Mouse (Mus musculus) kidney, postnatal 0 days (tissue): Measurements from ENCODE around the gene Olfr1394. TPM values are rescaled to one million over a fixed set of nuclear protein-coding genes. Genes with fewer than 3 reads are reported as not detected.

ENCODE experiments used
- ATAC-seq: fragments of 200-750 bp; cut with Nextera tagmentation; replicated peaks from 2 replicates; pipeline ENCODE4 v1.8.0; 2017; ENCODE audit warnings: low read depth, moderate number of reproducible peaks, moderate TSS enrichment, moderate library complexity; ENCODE audit not compliant: low FRiP score
- DNase-seq: peaks from one replicate; pipeline ENCODE4 v3.0.0-alpha.2; 2016; ENCODE audit warnings: low spot score
- H3K27ac ChIP-seq: fragments of 300-500 bp; sonication (generic); 2 replicates; pipeline ENCODE4 v1.5.1; 2014; ENCODE audit warnings: mild to moderate bottlenecking
- H3K27me3 ChIP-seq: fragments of 300-500 bp; sonication (generic); 2 replicates; pipeline ENCODE4 v1.6.1; 2014; ENCODE audit warnings: low read length, mixed read lengths; ENCODE audit not compliant: insufficient read depth
- H3K36me3 ChIP-seq: fragments of 300-500 bp; sonication (generic); 2 replicates; pipeline ENCODE4 v1.6.1; 2014; ENCODE audit warnings: low read length, mixed read lengths; ENCODE audit not compliant: insufficient read depth
- H3K4me1 ChIP-seq: fragments of 300-500 bp; sonication (generic); replicated peaks from 2 replicates; pipeline ENCODE4 v1.6.1; 2014; ENCODE audit warnings: antibody characterized with exemption, low read length, mixed read lengths; ENCODE audit not compliant: insufficient read depth
- H3K4me2 ChIP-seq: fragments of 300-500 bp; sonication (generic); 2 replicates; pipeline ENCODE4 v1.6.1; 2014; ENCODE audit warnings: mild to moderate bottlenecking, low read length, moderate library complexity, mixed read lengths
- H3K4me3 ChIP-seq: fragments of 300-500 bp; sonication (generic); replicated peaks from 2 replicates; pipeline ENCODE4 v1.5.1; 2014; ENCODE audit warnings: low read depth, low read length
- H3K9ac ChIP-seq: fragments of 300-500 bp; sonication (generic); 2 replicates; pipeline ENCODE4 v1.6.1; 2014; ENCODE audit warnings: low read depth, low read length
- H3K9me3 ChIP-seq: fragments of 300-500 bp; sonication (generic); replicated peaks from 2 replicates; pipeline ENCODE4 v1.6.1; 2016; ENCODE audit warnings: low read length, inconsistent platforms, mixed read lengths
- CTCF ChIP-seq: IDR thresholded peaks from 2 replicates; pipeline ENCODE4 v1.5.1; 2016; ENCODE audit warnings: antibody characterized with exemption, low read depth, mild to moderate bottlenecking, moderate library complexity
- WGBS: fragments of 180-500 bp; shearing (Covaris S2); extraction: QIAGEN DNeasy Blood & Tissue Kit; methylation state at CpG from one replicate; pipeline ENCODE4 v1.1.7; 2014; 5-methylcytosine and 5-hydroxymethylcytosine counted together
- polyA plus RNA-seq: library from polyadenylated mRNA; unstranded; fragments of >200 nt; fragmentation: Nextera tagmentation; extraction: Ambion mirVana; gene quantifications from 2 replicates; pipeline ENCODE4 v1.2.1, GENCODE M21; 2015

Gene Olfr1394
- polyA plus RNA-seq, 1 experiment from 2014 or later: not detected

DNA sequence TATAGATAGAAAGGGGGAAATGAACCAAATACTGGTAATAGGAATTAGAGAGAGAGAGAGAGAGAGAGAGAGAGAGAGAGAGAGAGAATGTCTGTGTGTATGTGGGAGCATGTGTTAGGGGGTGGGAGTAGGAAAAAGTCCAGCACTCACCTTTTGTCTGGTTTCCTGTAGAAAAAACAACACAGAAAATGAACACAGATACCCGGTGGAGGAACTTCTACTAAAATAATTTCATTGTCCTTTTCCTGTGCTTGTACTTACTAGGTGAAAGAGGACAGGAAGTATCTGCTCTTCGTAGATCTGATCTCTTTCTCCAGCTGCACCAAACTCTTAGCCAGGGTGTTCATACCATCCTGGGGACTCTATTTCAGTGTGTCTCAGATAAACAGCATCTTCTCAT is 40.0 kb upstream of the Olfr1394 start:
- Histone ChIP-seq H3K9ac (no peak overlapping the region), H3K4me1 (no peaks in the 10 kb centered on the region), H3K27me3 (no peaks in the 10 kb centered on the region), H3K4me3 (no peak overlapping the region), H3K9me3 (no peaks in the 10 kb centered on the region), H3K27ac (no peak overlapping the region), H3K36me3 (no peaks in the 10 kb centered on the region), H3K4me2 (no peak overlapping the region)
- ATAC-seq (no peak), DNase-seq (peak; percentile 14)
- TF ChIP-seq CTCF: no peak
- WGBS: 39% methylated on average over 2 of the region's 2 CpGs

DNA sequence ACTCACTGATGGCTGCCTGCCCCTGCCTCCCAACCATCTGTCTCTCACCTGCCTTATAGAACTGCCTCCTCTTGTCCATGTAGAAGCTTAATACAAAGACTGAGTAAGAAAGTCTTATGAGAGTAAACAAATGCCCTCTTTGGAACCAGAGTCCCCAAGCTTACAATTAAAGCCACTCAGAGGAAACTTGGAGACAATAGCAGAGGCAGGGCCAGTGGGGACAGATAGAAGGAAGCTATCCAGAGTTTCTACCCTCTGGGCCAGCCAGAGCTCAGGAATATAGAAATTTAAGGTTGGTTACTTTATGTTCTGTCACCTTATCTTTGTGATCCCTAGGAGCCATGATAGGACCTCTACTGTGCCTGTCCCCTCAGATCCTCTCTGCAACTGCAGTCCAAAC is 39.4 kb upstream of the Olfr1394 start, which contains the start of gene Olfr1396:
Gene Olfr1396, minus strand, starts transcription at position 101 of the 400 bp plus-strand sequence.
- H3K27ac ChIP-seq: no peak within 1 kb of the TSS
- H3K36me3 ChIP-seq: no peaks in the 10 kb centered on the region
- no peak for TF ChIP-seq CTCF
- no peak within 1 kb of the TSS for H3K4me2 ChIP-seq
- no peaks in the 10 kb centered on the region for H3K4me1 ChIP-seq
- H3K27me3 ChIP-seq: no peaks in the 10 kb centered on the region
- H3K9ac ChIP-seq: no peak within 1 kb of the TSS
- H3K9me3 ChIP-seq: no peaks in the 10 kb centered on the region
- DNase-seq (no peak), ATAC-seq (no peak)
- H3K4me3 ChIP-seq: no peak within 1 kb of the TSS

DNA sequence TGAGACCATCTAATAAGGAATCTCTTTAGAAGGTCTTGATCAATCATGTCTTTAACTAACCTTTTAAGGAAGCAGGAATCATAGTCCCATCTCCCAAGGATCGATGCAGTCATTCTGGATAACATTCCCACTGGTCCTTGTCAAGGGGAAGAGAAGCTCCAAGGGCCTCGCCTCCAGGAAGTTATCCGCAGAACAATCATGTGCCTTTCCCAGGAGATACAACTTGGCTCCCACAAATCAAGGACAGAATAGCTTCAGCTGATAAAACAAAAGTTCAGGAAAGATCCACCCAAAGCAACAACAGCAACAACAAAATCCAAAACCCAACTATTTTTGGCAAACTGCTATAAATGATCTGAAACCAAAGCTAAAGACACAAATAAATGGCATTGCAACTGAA is 34.5 kb upstream of the Olfr1394 start:
- ATAC-seq: no peak
- WGBS: 68% methylated on average over 3 of the region's 3 CpGs
- TF ChIP-seq CTCF: no peak
- DNase-seq: no peak
- Histone ChIP-seq H3K27ac (no peak overlapping the region), H3K36me3 (no peaks in the 10 kb centered on the region), H3K9me3 (no peaks in the 10 kb centered on the region), H3K27me3 (no peaks in the 10 kb centered on the region), H3K4me1 (no peaks in the 10 kb centered on the region), H3K9ac (no peak overlapping the region), H3K4me2 (no peak overlapping the region), H3K4me3 (no peak overlapping the region)

DNA sequence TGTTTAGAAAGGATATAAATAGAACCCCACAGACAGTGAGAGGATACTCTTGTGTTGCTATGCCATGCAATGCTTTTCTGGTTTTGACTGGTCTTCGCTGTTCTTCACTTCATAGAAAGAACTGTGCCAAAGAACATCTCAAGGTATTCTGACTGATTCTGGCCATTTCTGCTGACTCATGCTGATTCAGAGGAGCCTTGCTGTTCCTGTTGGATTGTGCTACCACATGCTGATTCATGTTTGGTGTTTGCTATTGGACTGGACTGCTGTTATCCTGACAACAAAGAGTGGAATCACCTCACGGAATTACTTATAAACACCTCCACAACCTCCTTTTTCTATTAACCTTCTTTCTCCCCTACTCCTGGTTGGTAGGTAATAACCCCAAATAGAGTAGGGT is 30.0 kb upstream of the Olfr1394 start:
- DNase-seq: no peak
- ATAC-seq: no peak
- H3K9ac ChIP-seq: no peak overlapping the region
- H3K9me3 ChIP-seq: no peaks in the 10 kb centered on the region
- no peaks in the 10 kb centered on the region for H3K27me3 ChIP-seq
- no peak overlapping the region for H3K4me3 ChIP-seq
- TF ChIP-seq CTCF: no peak
- no peaks in the 10 kb centered on the region for H3K36me3 ChIP-seq
- H3K27ac ChIP-seq: no peak overlapping the region
- no peak overlapping the region for H3K4me2 ChIP-seq
- 92% methylated on average over 2 of the region's 2 CpGs for WGBS
- no peaks in the 10 kb centered on the region for H3K4me1 ChIP-seq

DNA sequence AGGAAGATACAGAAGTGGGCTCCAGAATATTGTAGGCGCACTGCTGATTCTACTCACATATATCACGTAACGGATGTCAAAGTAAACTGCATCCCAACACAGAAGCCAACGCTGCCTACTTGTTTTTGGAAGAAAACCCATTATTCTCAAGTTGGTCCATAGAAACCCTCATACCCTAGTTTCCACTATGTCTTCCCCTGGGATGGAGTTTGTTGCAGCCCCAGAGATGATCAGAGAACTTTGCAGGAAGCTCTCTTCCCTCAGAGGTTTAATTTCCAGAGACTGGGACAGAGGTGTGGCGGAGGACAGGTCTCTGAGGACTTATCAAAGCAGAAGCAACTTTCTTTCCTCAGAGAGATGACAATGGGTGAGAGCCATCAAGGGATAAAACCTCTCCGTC is 12.2 kb upstream of the Olfr1394 start, which contains the start of gene Olfr1395:
Gene Olfr1395, plus strand, starts transcription at position 301 of the 400 bp plus-strand sequence.
- H3K9me3 ChIP-seq: no peaks in the 10 kb centered on the region
- no peaks in the 10 kb centered on the region for H3K36me3 ChIP-seq
- no peak for TF ChIP-seq CTCF
- no peaks in the 10 kb centered on the region; the same call in 1 of the 2 replicates for H3K27me3 ChIP-seq
- ATAC-seq (no peak), DNase-seq (no peak)
- no peak within 1 kb of the TSS for H3K4me3 ChIP-seq
- H3K4me1 ChIP-seq: 0 out of 2 replicates have a peak, but pooled peaks cover 5% of the 10 kb centered on the region
- H3K4me2 ChIP-seq: no peak within 1 kb of the TSS
- no peak within 1 kb of the TSS for H3K27ac ChIP-seq
- H3K9ac ChIP-seq: no peak within 1 kb of the TSS
- WGBS: 91% methylated on average over 6 of the region's 6 CpGs

DNA sequence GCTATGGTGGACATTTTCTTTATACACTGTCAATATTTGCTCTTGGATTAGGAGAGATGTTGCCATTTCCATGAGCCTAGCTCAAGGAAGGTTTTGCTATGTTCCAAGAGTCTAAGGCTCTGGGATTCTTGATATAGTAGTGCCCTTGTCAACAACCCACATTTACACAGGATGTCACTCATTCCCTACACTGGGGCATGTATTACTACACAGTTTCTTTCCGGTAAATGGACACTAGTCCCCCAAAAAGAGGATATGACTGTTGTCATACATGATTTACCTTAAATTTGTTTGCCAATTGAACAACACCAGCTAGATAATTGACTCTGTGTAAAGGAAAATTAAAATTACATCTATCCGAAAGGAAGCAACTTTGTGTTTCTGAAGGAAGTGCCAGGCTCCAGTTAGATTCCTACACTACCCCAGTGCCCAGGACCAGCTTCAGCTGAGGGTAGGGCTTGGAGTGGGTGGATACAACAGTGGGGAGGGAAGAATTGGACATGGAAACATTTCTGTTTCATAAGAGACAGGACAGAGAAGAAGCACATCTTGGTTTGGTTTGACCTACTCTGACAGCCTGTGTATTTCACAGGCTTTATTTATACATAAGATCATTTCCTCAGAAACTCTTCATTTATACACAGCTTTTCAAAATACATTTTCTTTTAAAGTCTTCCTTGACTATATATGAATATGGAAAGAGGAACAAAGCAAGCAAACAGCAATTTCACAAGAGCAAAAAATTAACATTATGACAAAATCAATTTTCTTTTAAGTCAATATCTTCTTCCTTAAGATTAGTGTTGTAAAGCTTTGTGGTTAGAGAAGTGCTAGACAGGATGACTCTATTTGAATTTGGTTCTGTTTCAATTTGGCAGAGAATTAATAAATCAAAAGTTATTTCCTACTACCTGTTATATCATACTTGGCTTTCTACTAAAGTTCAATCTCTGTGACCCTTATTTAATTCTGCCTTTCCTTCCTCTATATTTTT is 2.9 kb downstream of the Olfr1394 start:
- Histone ChIP-seq H3K9me3 (no peaks in the 10 kb centered on the region), H3K9ac (no peak overlapping the region), H3K27me3 (no peaks in the 10 kb centered on the region), H3K36me3 (no peaks in the 10 kb centered on the region), H3K4me3 (no peak overlapping the region), H3K4me1 (no peaks in the 10 kb centered on the region), H3K4me2 (no peak overlapping the region), H3K27ac (no peak overlapping the region)
- DNase-seq (no peak), ATAC-seq (no peak)
- no peak for TF ChIP-seq CTCF
- 75% methylated on average over 2 of the region's 2 CpGs for WGBS
